Mouse (Mus musculus): ENCODE measurements around the gene Map2k1. TPM values are rescaled to one million over a fixed set of nuclear protein-coding genes. Genes with fewer than 3 reads are reported as not detected.
"Not testable (repeated sequence)": the region's sequence is repeated elsewhere in the genome, so short reads cannot be mapped to it uniquely, and the experiment has no call there.

The Map2k1 gene
- total RNA-seq, 2 experiments from 2014 or later, result 34.0 to 47.0 TPM

- no peak for ATAC-seq (replicated peaks; ENCODE audit: poor library complexity)
Measured at GRCm38 (mm10) chr9:64216090-64216489, 37.3 kb downstream of the Map2k1 start.

- no peak for ATAC-seq (replicated peaks; ENCODE audit: poor library complexity)
Measured at GRCm38 (mm10) chr9:64214452-64214851, 39.0 kb downstream of the Map2k1 start.

GRCm38 (mm10) chr9:64207509-64208084 is 45.8 kb downstream of the Map2k1 start:
- ATAC-seq (replicated peaks; ENCODE audit: poor library complexity), result no peak

- no peak for ATAC-seq (replicated peaks; ENCODE audit: poor library complexity)
Measured at GRCm38 (mm10) chr9:64202866-64203265, 50.6 kb downstream of the Map2k1 start.

GRCm38 (mm10) chr9:64202331-64202730 is 51.1 kb downstream of the Map2k1 start:
- ATAC-seq (replicated peaks; ENCODE audit: poor library complexity), result peak; percentile 79

GRCm38 (mm10) chr9:64199897-64200296 is 53.5 kb downstream of the Map2k1 start:
- no peak for ATAC-seq (replicated peaks; ENCODE audit: poor library complexity)

- ATAC-seq (replicated peaks; ENCODE audit: poor library complexity), result not testable (repeated sequence)
Measured at GRCm38 (mm10) chr9:64198763-64199418, 54.5 kb downstream of the Map2k1 start.

- ATAC-seq (replicated peaks; ENCODE audit: poor library complexity), result no peak
Measured at GRCm38 (mm10) chr9:64198068-64198762, 55.2 kb downstream of the Map2k1 start.

GRCm38 (mm10) chr9:64197524-64197923 is 55.9 kb downstream of the Map2k1 start:
- no peak for ATAC-seq (replicated peaks; ENCODE audit: poor library complexity)

- ATAC-seq (replicated peaks; ENCODE audit: poor library complexity), result no peak
Measured at GRCm38 (mm10) chr9:64195554-64195953, 57.9 kb downstream of the Map2k1 start.

- no peak for ATAC-seq (replicated peaks; ENCODE audit: poor library complexity)
Measured at GRCm38 (mm10) chr9:64193879-64194278, 59.6 kb downstream of the Map2k1 start.

- no peak for ATAC-seq (replicated peaks; ENCODE audit: poor library complexity)
Measured at GRCm38 (mm10) chr9:64184166-64184840, 69.1 kb downstream of the Map2k1 start.

- not testable (repeated sequence) for ATAC-seq (replicated peaks; ENCODE audit: poor library complexity)
Measured at GRCm38 (mm10) chr9:64183295-64183694, 70.1 kb downstream of the Map2k1 start.

GRCm38 (mm10) chr9:64178974-64179646 is 74.3 kb downstream of the Map2k1 start, which contains the start of gene Snapc5:
Gene Snapc5, plus strand, starts transcription at chr9:64179274.
- ATAC-seq (replicated peaks; ENCODE audit: poor library complexity), result peak; percentile 82

GRCm38 (mm10) chr9:64178610-64178973 is 74.8 kb downstream of the Map2k1 start:
- peak; percentile 52 for ATAC-seq (replicated peaks; ENCODE audit: poor library complexity)

GRCm38 (mm10) chr9:64175378-64175777 is 78.1 kb downstream of the Map2k1 start:
- no peak for ATAC-seq (replicated peaks; ENCODE audit: poor library complexity)

- no peak for ATAC-seq (replicated peaks; ENCODE audit: poor library complexity)
Measured at GRCm38 (mm10) chr9:64174766-64175165, 78.7 kb downstream of the Map2k1 start.

GRCm38 (mm10) chr9:64174341-64174740 is 79.1 kb downstream of the Map2k1 start:
- ATAC-seq (replicated peaks; ENCODE audit: poor library complexity), result no peak

- no peak for ATAC-seq (replicated peaks; ENCODE audit: poor library complexity)
Measured at GRCm38 (mm10) chr9:64173666-64174220, 79.7 kb downstream of the Map2k1 start.

GRCm38 (mm10) chr9:64172816-64173665 is 80.4 kb downstream of the Map2k1 start, which contains the start of the genes Zwilch and Rpl4:
Gene Zwilch, minus strand, starts transcription at chr9:64173104.
Gene Rpl4, plus strand, starts transcription at chr9:64173375.
- peak; percentile 78 for ATAC-seq (replicated peaks; ENCODE audit: poor library complexity)

All from megakaryocyte progenitor cell, adult 5-6 weeks (primary cell).